Mouse (Mus musculus) embryonic facial prominence, embryonic 11.5 days (tissue): ENCODE data around the gene Ppp3ca. TPM values are rescaled to one million over a fixed set of nuclear protein-coding genes. Genes with fewer than 3 reads are reported as not detected.

Experiments used
- ATAC-seq: fragments of 200-750 bp; cut with Nextera tagmentation; replicated peaks from 2 replicates; pipeline ENCODE4 v1.8.0; 2017; ENCODE audit warnings: low read depth; ENCODE audit not compliant: insufficient number of reproducible peaks, low FRiP score, low TSS enrichment
- DNase-seq: peaks from one replicate; pipeline ENCODE4 v3.0.0-alpha.2; 2015; ENCODE audit warnings: low spot score
- H3K27ac ChIP-seq: fragments of 300-500 bp; sonication (generic); replicated peaks from 2 replicates; pipeline ENCODE4 v1.5.1; 2014; ENCODE audit warnings: mild to moderate bottlenecking, low read depth, low read length, control low read depth
- H3K27me3 ChIP-seq: fragments of 300-500 bp; sonication (generic); 2 replicates; pipeline ENCODE4 v1.6.1; 2014; ENCODE audit warnings: mild to moderate bottlenecking, low read length, moderate library complexity, mixed read lengths; ENCODE audit not compliant: control insufficient read depth, insufficient read depth
- H3K36me3 ChIP-seq: fragments of 300-500 bp; sonication (generic); replicated peaks from 2 replicates; pipeline ENCODE4 v1.6.1; 2014; ENCODE audit warnings: low read depth, mild to moderate bottlenecking, low read length, moderate library complexity, mixed read lengths; ENCODE audit not compliant: control insufficient read depth, insufficient read depth
- H3K4me1 ChIP-seq: fragments of 300-500 bp; sonication (generic); 2 replicates; pipeline ENCODE4 v1.6.1; 2014; ENCODE audit warnings: low read length, mixed read lengths; ENCODE audit not compliant: control insufficient read depth, insufficient read depth
- H3K4me2 ChIP-seq: fragments of 300-500 bp; sonication (generic); 2 replicates; pipeline ENCODE4 v1.6.1; 2014; ENCODE audit warnings: low read depth, mild to moderate bottlenecking, control low read depth, low read length, moderate library complexity
- H3K4me3 ChIP-seq: fragments of 300-500 bp; sonication (generic); 2 replicates; pipeline ENCODE4 v1.5.1; 2014; ENCODE audit warnings: low read depth, low read length, control low read depth
- H3K9ac ChIP-seq: fragments of 300-500 bp; sonication (generic); replicated peaks from 2 replicates; pipeline ENCODE4 v1.6.1; 2014; ENCODE audit warnings: mild to moderate bottlenecking, control low read depth, low read length
- H3K9me3 ChIP-seq: fragments of 300-500 bp; sonication (generic); replicated peaks from 2 replicates; pipeline ENCODE4 v1.6.1; 2016; ENCODE audit warnings: mild to moderate bottlenecking, low read length, inconsistent platforms, mixed read lengths; ENCODE audit not compliant: control insufficient read depth
- WGBS: fragments of 180-500 bp; shearing (Covaris S2); extraction: QIAGEN DNeasy Blood & Tissue Kit; methylation state at CpG from one replicate; pipeline ENCODE4 v1.1.7; 2014; 5-methylcytosine and 5-hydroxymethylcytosine counted together
- polyA plus RNA-seq: library from polyadenylated mRNA; unstranded; fragments of >200 nt; fragmentation: Nextera tagmentation; extraction: Ambion mirVana; gene quantifications from 2 replicates; pipeline ENCODE4 v1.2.1, GENCODE M21; 2014

Ppp3ca gene
- polyA plus RNA-seq, 1 experiment from 2014 or later: 57.4 TPM

GRCm38 (mm10) chr3:136843811-136844491, 174.0 kb downstream of the Ppp3ca start:
- ATAC-seq (peak; percentile 29; the same call in 1 of the 2 replicates), DNase-seq (no peak)
- no peaks in the 10 kb centered on the region for H3K4me1 ChIP-seq
- no peaks in the 10 kb centered on the region for H3K36me3 ChIP-seq
- no peaks in the 10 kb centered on the region for H3K27me3 ChIP-seq
- no peaks in the 10 kb centered on the region for H3K9me3 ChIP-seq
- H3K4me2 ChIP-seq: no peak overlapping the region
- WGBS: 65% methylated on average over 7 of the region's 7 CpGs
- no peak overlapping the region for H3K27ac ChIP-seq
- H3K4me3 ChIP-seq: no peak overlapping the region
- H3K9ac ChIP-seq: no peak overlapping the region

GRCm38 (mm10) chr3:136849035-136849434, 179.1 kb downstream of the Ppp3ca start:
- H3K4me2 ChIP-seq: no peak overlapping the region
- no peak overlapping the region for H3K27ac ChIP-seq
- no peaks in the 10 kb centered on the region for H3K9me3 ChIP-seq
- ATAC-seq (no peak), DNase-seq (no peak)
- H3K4me3 ChIP-seq: no peak overlapping the region
- no peaks in the 10 kb centered on the region for H3K36me3 ChIP-seq
- no peak overlapping the region for H3K9ac ChIP-seq
- H3K4me1 ChIP-seq: no peaks in the 10 kb centered on the region
- WGBS: 97% methylated on average over 1 of the region's 1 CpGs
- H3K27me3 ChIP-seq: no peaks in the 10 kb centered on the region

GRCm38 (mm10) chr3:136852921-136853320, 183.0 kb downstream of the Ppp3ca start:
- Histone ChIP-seq H3K9me3 (no peaks in the 10 kb centered on the region), H3K4me3 (no peak overlapping the region), H3K4me1 (no peaks in the 10 kb centered on the region), H3K36me3 (no peaks in the 10 kb centered on the region), H3K9ac (no peak overlapping the region), H3K27me3 (no peaks in the 10 kb centered on the region), H3K27ac (no peak overlapping the region), H3K4me2 (no peak overlapping the region)
- no peak for ATAC-seq
- 90% methylated on average over 6 of the region's 6 CpGs for WGBS
- DNase-seq: no peak

GRCm38 (mm10) chr3:136853596-136853995, 183.7 kb downstream of the Ppp3ca start:
- no peak for DNase-seq
- H3K4me2 ChIP-seq: no peak overlapping the region
- H3K9me3 ChIP-seq: no peaks in the 10 kb centered on the region
- H3K36me3 ChIP-seq: no peaks in the 10 kb centered on the region
- no peak overlapping the region for H3K27ac ChIP-seq
- no peaks in the 10 kb centered on the region for H3K27me3 ChIP-seq
- 73% methylated on average over 4 of the region's 4 CpGs for WGBS
- H3K9ac ChIP-seq: no peak overlapping the region
- no peak overlapping the region for H3K4me3 ChIP-seq
- H3K4me1 ChIP-seq: no peaks in the 10 kb centered on the region
- ATAC-seq: no peak

GRCm38 (mm10) chr3:136855996-136856395, 186.1 kb downstream of the Ppp3ca start:
- no peak overlapping the region for H3K4me3 ChIP-seq
- H3K9me3 ChIP-seq: no peaks in the 10 kb centered on the region
- no peak overlapping the region for H3K27ac ChIP-seq
- H3K4me1 ChIP-seq: no peaks in the 10 kb centered on the region
- H3K4me2 ChIP-seq: no peak overlapping the region
- 79% methylated on average over 4 of the region's 4 CpGs for WGBS
- no peaks in the 10 kb centered on the region for H3K36me3 ChIP-seq
- no peaks in the 10 kb centered on the region for H3K27me3 ChIP-seq
- ATAC-seq: no peak
- no peak overlapping the region for H3K9ac ChIP-seq
- DNase-seq: no peak

GRCm38 (mm10) chr3:136862051-136862837, 192.3 kb downstream of the Ppp3ca start:
- no peak overlapping the region for H3K4me3 ChIP-seq
- H3K4me2 ChIP-seq: no peak overlapping the region
- H3K27ac ChIP-seq: no peak overlapping the region
- 76% methylated on average over 11 of the region's 11 CpGs for WGBS
- H3K4me1 ChIP-seq: no peaks in the 10 kb centered on the region
- H3K36me3 ChIP-seq: no peaks in the 10 kb centered on the region
- no peaks in the 10 kb centered on the region for H3K27me3 ChIP-seq
- DNase-seq (no peak), ATAC-seq (no peak)
- H3K9ac ChIP-seq: no peak overlapping the region
- no peaks in the 10 kb centered on the region for H3K9me3 ChIP-seq

- no peaks in the 10 kb centered on the region for H3K9me3 ChIP-seq
- ATAC-seq: no peak
- H3K4me1 ChIP-seq: no peaks in the 10 kb centered on the region
- DNase-seq: no peak
- H3K4me2 ChIP-seq: no peak overlapping the region
- no peak overlapping the region for H3K9ac ChIP-seq
- H3K36me3 ChIP-seq: no peaks in the 10 kb centered on the region
- 93% methylated on average over 5 of the region's 5 CpGs for WGBS
- no peak overlapping the region for H3K4me3 ChIP-seq
- H3K27me3 ChIP-seq: no peaks in the 10 kb centered on the region
- no peak overlapping the region for H3K27ac ChIP-seq
Measured at GRCm38 (mm10) chr3:136863127-136863526, 193.2 kb downstream of the Ppp3ca start.

GRCm38 (mm10) chr3:136864306-136864705, 194.4 kb downstream of the Ppp3ca start:
- ATAC-seq (no peak), DNase-seq (no peak)
- H3K36me3 ChIP-seq: no peaks in the 10 kb centered on the region
- no peak overlapping the region for H3K9ac ChIP-seq
- no peaks in the 10 kb centered on the region for H3K4me1 ChIP-seq
- H3K4me2 ChIP-seq: no peak overlapping the region
- no peak overlapping the region for H3K4me3 ChIP-seq
- no peaks in the 10 kb centered on the region for H3K27me3 ChIP-seq
- H3K27ac ChIP-seq: no peak overlapping the region
- no peaks in the 10 kb centered on the region for H3K9me3 ChIP-seq
